Mouse (Mus musculus) adrenal gland, adult (tissue): Measurements from ENCODE around the gene Cdkl3.

Experiments
- DNase-seq, 2 experiments: peaks; one replicate each; pipeline ENCODE4 v3.0.0; 2022 to 2023; ENCODE audit warnings: low spot score in 1 of 2; ENCODE audit not compliant: inconsistent age in 2 of 2

Cdkl3 gene

DNA sequence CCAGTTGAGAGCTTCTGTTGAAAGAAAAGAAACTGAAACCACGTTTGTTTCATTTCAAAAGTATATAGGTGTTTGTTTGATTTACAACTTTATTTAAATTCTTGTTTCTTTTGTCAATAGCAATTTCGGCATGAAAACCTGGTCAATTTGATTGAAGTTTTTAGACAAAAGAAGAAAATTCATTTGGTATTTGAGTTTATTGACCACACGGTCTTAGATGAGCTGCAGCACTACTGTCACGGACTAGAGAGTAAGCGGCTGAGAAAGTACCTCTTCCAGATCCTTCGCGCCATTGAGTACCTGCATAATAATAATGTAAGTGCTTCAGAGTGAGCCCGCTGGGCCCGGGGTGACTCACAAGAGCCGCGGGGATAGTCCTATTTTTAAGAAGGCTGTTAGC, 7.0 kb downstream of the Cdkl3 start:
- DNase-seq = no peak

GRCm38 (mm10) chr11:52011541-52011940, 7.5 kb downstream of the Cdkl3 start:
- DNase-seq = no peak

DNA sequence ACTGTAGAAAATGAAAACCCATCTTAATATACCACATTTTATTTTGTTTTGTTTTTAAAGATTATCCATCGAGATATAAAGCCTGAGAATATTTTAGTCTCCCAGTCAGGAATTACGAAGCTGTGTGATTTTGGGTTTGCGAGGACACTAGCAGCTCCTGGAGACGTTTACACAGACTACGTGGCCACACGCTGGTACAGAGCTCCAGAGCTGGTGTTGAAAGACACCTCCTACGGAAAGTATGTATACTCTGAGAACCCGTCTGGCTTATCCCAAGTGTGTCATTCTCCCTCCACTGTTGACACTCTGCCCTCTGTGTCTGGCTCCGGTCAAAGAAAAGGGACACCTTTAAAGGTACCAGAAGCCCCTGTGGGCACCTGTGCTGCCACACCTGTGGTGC, 14.2 kb downstream of the Cdkl3 start:
- DNase-seq = no peak

DNA sequence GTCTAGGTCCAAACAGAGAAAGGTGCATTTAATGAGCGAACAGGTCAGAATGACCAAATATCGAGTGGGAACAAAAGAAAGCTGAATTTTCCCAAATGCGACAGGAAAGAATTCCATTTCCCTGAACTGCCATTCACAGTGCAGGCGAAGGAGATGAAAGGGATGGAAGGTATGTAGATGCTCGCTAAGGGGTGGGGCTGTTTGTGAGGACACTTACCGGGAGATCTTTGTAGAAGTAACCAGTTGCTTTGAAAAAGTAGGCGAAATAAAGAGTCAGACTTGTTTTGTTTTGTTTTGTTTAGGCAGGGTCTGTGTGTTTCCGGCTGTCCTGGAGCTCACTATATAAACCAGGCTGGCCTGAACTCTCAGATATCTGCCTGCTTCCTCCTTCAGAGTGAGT, 28.3 kb downstream of the Cdkl3 start:
- DNase-seq = no peak

DNA sequence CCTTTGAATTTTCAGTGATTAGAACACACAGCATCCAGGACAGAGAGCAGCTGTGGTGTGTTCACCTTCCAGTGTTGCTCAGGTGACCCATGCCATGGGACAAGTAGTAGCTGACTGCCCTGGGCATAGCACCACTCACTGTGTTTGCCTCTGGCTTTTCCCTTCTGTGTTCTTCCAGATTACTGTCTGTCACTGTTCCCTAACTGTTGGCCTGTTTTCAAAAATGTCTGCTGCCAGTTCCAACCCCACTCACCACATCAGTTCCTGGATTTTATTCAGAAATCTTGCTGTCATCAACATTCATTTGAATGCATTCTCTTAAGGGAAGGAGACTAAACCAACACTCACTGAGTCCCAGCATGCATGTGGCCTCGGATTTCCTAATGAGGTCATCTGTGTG, 29.9 kb downstream of the Cdkl3 start:
- no peak for DNase-seq

DNA sequence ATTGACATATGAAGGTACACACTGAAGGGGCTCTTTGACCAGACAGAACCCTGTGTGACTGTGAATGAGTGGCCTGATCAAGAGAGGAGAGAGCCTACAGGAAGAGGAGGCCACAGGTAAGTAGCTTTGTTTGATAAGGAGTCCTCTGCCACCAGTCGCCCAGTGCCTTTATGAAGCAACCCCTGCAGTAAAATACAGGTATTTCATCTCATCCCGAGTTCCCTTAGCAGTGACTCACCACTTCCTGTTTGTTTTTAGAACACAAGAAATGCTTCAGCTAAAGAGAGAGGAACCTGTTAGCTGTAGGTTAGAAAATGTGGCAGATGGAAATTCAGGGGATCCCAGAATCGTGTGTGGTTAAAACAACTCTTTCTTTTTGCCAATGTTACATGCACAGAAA, 31.9 kb downstream of the Cdkl3 start:
- DNase-seq = no peak

DNA sequence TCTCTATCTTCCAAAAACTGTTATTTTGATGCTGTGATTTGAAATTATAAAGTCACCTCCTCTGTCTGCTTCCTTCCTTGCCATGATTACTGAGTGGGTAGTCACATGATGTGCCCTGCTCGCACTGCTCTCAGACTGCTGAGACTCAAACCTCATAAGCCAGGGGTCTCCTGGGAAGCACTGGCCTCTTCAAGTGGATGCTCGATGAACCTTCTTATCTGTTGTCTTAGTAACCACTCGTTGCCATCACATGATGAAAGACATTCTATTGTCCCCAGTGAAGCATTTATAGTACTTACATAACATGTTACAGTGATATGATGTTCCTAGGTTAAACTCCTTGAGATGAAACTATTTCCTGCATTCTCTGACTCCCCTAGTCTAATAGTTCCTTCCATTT, 33.6 kb downstream of the Cdkl3 start:
- DNase-seq = no peak

- DNase-seq = no peak
Observed at GRCm38 (mm10) chr11:52043224-52043623, 39.2 kb downstream of the Cdkl3 start.

- no peak for DNase-seq
Observed at GRCm38 (mm10) chr11:52044156-52044555, 40.1 kb downstream of the Cdkl3 start.

- DNase-seq = peak; percentile 54 to 75
Observed at GRCm38 (mm10) chr11:52046446-52047165, 42.6 kb downstream of the Cdkl3 start.

- DNase-seq = peak; percentile 34 to 76
Observed at GRCm38 (mm10) chr11:52053371-52053770, 49.4 kb downstream of the Cdkl3 start.

DNA sequence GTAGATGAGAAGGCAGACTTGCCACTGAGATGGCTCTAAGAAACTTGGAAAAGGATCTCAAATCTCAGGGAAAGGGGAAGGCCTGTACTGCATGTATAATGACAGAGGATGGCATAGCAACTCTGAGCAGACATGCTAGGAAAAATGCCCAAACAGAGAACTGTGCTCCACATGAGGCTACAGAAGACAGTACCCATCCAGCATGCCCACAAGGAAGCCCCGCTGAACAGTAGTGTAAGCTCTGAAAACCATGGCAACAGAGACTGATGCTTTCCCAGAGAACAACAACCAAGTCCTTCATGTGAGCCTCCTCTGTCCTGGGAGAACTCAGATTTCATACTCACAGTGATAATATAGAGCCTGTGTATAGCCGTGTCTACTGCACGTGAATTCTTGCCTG, 50.7 kb downstream of the Cdkl3 start:
- DNase-seq = no peak

DNA sequence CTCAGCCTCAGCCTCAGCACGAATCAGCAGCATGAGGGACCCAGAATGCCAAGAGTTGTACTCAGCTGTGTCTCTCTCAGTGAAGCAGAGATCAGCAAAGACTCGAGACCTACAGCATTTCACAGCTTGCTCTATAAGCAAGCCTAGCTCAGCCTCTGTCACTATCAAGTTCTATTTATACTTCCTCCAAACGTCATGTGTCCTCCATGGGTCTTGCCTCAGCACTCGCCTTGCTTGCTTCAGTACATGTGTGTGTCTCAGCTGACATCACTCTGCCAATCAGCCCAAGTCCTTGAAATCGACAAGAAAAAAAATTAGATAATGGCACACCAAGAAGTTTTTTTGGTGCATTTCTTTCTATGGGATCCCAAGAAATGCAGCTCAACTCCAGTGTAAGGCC, 52.2 kb downstream of the Cdkl3 start:
- no peak for DNase-seq

DNA sequence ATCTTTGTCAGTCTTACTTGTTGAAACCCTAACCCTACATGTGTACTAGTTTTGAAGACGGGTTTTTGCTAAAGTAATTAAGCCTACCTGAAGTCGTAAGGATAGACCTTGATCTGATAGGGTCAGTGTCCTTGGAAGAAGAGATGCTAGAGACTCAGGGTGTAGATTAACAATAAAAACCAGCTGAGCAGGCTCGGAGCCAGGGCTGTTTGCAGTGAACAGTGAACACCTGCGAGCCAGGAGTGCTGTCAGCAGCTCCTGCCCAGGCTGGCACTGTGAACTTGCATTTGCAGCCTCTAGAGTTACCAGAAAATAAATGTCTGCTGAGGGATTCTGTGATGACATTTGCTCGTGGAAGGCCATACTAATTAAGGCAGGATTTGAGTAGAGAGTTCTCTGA, 55.0 kb downstream of the Cdkl3 start:
- DNase-seq = no peak

DNA sequence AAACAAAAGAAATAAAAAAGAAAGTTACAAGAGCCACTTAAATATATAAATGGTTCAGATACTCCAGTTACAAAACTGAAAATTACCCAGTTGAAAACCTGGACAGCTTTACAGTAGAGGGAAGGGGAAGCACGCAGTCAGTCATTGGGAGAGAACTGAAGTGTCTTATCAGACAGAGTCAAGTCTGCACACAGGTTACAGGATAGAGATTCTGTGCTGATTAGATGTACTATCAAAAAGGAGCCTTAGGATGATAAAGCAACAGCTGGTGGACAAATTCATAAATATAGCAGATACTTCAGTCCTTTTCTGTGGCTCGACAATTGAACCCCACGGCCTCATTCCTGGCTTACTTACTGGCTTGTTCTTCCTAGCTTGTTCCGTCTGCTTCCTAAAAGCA, 56.3 kb downstream of the Cdkl3 start:
- no peak for DNase-seq

DNA sequence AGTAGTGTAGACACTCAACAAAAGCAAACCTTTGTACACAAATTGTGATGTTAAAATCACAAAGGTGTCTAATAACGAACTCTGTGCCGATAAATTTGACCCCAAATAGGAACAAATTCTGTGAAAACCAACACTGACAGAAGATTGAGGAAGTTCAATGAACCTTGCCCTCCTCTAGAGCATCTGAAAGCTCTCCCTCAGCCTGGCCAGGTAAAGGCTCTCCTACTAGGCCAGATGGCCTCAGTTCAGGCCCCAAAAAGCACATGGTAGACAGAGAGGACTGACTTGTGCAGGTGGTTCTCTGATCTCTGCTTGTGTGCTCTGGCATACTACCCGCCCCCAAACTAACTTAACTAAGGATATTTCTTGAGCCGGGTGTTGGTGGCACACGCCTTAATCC, 58.4 kb downstream of the Cdkl3 start:
- no peak for DNase-seq

GRCm38 (mm10) chr11:52064398-52064797, 60.4 kb downstream of the Cdkl3 start:
- no peak for DNase-seq

GRCm38 (mm10) chr11:52065841-52066240, 61.8 kb downstream of the Cdkl3 start:
- DNase-seq = no peak

GRCm38 (mm10) chr11:52071768-52072167, 67.7 kb downstream of the Cdkl3 start:
- DNase-seq = peak in 1 of 2 experiments; percentile 63

GRCm38 (mm10) chr11:52073528-52074170, 69.6 kb downstream of the Cdkl3 start:
- no peak for DNase-seq

GRCm38 (mm10) chr11:52074626-52075470, 70.8 kb downstream of the Cdkl3 start:
- no peak for DNase-seq
